Mouse (Mus musculus) CD4-positive, CD25-positive, alpha-beta regulatory T cell, adult 2 months (primary cell): ENCODE data around the gene Gm49355.
"Not testable (repeated sequence)": the region's sequence is repeated elsewhere in the genome, so short reads cannot be mapped to it uniquely, and the experiment has no call there.

ENCODE experiments used
- DNase-seq: peaks from one replicate; pipeline ENCODE4 v3.0.0-alpha.2; 2012; ENCODE audit warnings: low read depth, low spot score

The Gm49355 gene

DNA sequence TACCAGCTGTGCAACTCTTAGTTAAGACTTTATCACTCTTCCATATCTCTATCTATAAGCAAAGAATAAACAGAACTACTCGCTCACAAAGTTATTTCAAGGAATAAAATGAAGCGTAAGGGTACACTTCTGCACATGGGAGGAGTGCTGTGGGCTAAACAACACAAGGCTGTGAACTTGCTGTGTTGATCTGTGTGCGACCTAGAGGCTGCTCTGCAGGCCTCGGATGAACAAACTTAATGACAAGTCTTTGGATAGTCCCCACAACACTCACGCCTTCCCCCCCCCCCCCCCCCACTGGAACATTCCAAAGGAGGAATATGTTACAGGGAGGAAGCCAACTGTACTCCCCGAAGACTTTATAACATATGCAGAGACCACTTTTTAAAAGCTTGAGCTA lies at the start of gene Gm49355:
Gene Gm49355, plus strand, starts transcription at position 336 of the 400 bp plus-strand sequence.
- no peak for DNase-seq

DNA sequence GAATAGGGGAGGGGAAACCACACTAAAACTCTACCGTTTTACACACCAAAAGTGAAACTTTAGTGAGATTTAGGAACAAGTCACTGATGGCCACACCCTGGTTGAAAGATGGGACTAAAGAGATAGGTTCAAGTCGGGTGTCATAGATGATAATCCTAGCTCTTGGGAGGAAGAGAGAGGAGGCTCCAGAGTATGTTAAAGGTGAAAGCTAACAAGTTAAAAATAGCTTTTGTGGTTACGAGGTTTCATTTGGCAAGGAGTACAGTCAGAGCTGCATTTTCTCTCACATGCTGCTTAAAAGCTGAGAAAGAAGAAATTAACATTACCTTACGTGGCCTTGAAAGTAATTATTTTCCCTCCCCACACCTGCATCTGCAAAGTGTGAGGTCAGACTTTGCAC lies 40.0 kb upstream of the Gm49355 start:
- no peak for DNase-seq

- no peak for DNase-seq
Observed at GRCm38 (mm10) chr14:12276031-12276430, 7.7 kb upstream of the Gm49355 start.

- peak; percentile 90 for DNase-seq
Observed at GRCm38 (mm10) chr14:12284141-12284912, 551 bp downstream of the Gm49355 start, which contains the start of gene 3830406C13Rik. TSS of gene 3830406C13Rik (plus strand) at chr14:12284173.

GRCm38 (mm10) chr14:12289747-12290146 lies 6.0 kb downstream of the Gm49355 start:
- DNase-seq: not testable (repeated sequence)

DNA sequence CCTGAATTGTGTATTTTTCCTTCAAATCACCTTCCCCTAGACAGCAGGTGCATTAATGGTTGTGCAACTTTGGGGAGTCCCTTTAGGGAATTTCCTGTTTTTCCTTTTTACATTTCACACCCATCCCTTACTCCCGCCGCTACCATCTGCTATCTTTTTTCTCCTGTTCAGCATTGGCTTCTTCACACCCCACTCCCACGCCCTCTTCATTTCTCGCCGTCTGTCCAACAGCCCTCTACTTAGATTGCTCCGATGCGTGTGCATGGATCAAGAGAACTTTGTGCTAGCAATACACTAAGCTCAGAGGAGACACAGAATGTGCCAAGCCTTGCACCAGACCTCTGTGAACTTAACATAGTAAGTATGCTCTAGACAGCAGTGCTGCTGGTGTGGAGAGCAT lies 12.6 kb downstream of the Gm49355 start:
- DNase-seq: no peak

DNA sequence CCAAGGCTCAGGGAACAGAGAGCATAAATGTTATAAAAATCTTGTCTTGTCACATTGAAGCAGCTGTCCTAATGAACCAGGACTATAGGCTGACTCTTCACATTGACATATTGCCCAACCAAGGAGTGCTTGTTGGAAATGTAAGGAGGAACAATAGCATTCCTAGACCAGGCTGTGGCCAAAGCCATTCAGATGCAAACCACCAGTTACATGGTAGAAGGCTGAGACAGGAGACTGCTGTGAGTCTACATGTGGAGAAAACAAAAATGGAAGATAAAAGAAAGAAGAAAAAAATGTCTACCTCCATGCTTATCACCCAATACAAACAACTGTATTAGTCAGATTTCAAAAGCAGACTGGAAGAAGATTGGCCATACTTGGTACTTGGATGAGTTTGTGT lies 15.4 kb downstream of the Gm49355 start:
- no peak for DNase-seq

GRCm38 (mm10) chr14:12299654-12300053 lies 15.9 kb downstream of the Gm49355 start:
- DNase-seq: no peak

DNA sequence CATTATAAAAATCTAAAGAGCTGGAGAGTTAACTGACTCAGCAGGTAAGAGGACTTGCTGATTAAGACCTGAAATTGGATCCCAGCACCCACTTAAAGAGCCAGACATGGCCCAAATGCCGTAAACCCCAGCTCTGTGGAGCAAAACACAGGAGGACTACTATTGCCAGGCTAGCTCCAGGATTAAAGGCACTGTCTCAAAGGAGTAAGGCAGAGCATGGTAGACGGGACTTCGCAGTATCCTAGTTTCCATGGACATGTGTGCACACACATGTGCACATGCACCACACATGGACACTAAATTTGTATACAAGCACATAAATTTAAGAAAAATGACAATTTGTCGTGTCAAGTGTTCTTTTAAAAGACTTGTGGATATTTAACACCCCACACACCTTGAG lies 16.5 kb downstream of the Gm49355 start:
- DNase-seq: no peak

DNA sequence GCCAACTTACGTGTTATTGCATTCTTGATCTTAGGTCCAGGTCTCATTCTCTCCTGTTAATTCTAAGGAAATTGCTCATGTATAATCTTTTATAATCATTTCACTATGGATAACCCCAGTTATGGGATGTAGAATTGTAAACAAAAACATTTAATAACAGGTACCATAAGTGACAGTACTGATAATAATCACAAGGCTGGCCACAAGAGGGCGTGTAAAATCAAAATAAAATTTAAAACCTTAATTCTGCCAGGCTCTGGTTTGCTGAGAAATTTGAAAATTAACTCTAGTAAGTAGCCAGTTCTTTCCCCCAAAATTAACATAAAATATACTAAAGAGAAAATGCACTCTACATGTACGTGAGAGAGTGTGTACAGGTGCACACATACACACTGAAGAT lies 16.9 kb downstream of the Gm49355 start:
- DNase-seq: no peak

- DNase-seq: no peak
Observed at GRCm38 (mm10) chr14:12303106-12303505, 19.3 kb downstream of the Gm49355 start.

- no peak for DNase-seq
Observed at GRCm38 (mm10) chr14:12333622-12334021, 49.8 kb downstream of the Gm49355 start.

DNA sequence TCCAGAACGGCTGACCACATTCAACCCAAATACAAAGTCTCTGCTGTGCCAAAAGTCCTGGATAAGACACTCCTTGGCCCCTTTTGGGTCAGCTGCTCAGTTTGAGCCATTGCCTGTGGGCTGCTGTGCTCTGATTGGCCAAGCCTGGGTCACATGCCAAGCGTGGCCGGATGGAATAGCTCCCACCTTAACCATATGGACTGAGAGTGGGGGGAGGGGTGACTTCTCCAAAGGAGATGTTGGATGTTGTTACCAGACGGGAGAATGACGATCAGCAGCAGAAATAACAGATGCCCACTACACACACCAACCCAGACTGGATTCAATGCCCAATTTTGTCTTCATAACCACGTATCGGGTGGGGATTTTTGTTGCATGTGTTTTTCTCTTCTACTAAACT lies 51.1 kb downstream of the Gm49355 start:
- no peak for DNase-seq

- no peak for DNase-seq
Observed at GRCm38 (mm10) chr14:12337421-12337997, 53.7 kb downstream of the Gm49355 start.

DNA sequence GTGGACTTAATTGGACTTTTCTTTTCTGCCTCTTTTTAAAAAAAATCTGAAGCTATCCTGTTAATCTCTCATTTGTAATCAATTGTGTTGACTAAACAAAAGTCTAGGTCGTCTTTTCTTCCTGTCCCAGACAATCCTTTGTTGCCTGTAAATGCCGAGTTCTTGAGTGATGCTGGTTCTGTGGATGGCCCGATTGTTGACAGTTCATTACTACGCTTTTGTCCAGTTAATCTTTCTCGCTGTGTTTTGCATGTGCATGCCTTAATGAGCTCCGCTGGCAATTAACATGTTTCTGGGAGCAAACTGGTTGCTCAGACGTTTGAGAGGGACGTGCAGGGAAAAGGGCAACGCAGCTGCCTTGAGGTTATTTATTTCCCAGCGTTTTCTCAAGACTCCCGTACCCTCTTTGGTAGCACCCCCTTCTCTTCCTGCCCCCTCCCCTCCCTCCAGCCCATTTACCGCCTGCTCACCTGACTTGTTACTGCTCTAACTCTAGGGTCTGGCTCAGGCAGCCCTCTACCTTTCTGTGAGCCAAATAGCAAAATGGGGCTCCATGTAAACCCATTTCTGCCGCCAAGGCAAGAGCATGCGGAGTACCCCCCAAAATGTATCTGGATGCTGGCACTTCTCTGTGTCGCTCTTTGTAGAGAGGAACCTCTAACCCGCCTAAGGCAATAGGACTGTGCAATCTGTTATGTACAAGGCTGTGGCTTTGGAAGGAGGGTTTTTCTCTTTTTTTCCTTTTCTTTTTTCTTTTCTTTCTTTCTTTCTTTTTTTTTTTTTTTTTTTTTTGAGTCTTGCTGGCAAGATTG lies 54.4 kb downstream of the Gm49355 start:
- DNase-seq: no peak

GRCm38 (mm10) chr14:12338811-12339565 lies 55.2 kb downstream of the Gm49355 start:
- DNase-seq: no peak

DNA sequence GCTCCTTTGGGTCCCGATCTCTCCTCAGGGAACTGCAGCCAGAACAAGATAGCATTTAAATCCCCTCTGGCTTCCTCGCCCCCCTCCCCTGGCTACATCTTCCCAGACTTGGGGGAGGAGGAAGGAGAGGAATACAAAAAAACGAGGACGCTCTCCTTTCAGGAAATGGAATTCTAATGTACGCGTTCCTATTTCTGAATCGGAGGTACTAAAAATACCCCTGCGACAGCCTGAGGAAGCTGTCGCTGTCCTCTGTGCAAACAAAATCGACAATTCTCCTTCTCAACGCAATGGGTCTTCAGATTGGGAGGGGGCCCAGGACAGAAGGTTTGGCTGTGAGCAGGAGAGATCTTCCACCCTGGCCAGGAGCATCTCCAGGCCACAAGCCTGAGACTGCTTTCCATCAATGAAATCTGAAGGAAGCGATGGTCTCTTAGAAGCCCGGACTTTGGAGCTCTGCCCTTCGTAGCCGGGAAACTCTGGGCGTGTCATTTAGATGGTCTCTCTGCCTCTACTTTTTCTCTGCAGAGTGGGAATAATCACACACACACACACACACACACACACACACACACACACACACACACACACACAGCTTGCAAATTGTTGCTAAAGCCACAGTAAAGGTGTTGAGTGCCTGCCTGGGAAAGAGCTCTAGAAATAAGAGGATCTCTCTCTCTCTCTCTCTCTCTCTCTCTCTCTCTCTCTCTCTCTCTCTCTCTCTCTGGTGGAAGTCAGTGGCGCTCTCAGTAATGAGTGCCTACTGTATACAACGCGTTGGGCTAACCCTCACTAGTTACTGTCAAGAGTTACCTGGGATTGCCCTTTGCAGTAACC lies 56.7 kb downstream of the Gm49355 start:
- DNase-seq: no peak

DNA sequence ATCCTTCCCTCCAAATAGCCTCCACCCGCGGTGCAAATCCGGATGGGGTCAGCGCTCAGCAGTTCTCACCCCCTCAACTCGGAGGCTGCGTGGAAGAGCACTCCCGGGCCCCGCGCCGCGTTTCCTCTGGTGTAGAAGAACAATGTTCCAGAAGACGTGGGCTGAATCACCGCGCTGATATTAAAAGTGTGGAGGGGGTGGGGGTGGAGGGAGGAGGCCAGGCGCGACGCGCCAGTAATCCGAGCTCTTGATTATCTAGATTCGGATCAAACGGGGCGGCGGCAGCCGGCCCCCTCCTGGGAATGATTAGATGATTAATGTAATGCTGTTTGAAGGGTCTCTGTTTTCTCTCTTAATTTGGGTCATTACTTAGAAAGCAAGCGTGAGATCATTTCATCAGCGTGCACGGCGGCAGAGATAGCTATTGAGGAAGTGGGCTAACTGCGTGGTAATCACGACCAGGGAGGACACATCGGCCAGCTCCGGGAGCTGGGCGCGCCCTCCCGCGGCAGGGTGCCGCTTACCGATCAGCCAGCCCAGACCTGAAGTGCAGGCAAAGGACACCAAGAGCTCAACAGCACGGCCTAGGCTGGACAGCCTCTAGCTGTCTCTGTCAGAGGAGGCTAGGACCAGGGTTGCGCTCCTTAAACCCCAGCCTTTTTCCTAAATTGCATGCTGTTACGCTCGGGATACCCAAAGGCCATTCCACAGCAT lies 57.5 kb downstream of the Gm49355 start:
- no peak for DNase-seq

DNA sequence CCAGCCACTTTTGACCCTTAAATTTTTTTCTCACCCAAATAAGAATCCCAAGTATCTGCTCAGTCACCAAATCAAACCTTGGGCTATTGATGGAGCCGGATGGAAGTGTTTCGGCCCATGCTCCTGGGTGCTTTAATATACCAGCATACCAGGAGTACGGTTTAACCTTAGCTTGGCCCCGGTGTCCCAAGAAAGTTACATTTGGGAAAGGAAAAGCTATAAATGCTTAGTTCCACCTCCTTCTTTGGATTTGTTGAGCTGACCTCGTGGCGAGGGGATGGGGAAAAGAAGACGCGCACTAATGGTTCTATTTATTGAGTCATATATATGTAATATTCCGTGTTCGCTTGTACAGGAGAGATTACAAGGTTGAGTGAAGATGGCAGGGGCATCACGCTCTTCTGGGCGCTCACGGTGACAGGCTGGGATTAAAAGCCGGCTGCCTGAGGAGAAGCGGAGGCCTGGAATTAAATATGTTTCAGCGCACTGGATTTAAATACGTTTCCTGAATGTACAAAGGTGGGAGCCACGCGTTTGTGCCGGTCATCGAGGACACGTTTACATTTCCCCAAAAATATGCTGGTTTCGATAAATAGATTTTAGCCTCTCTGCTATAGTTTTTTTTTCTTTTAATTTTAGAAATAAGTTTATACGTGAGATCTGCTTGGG lies 58.1 kb downstream of the Gm49355 start:
- DNase-seq: no peak
